8 mouse cellular contexts compared by ENCODE assay signal in the genomic region with DNA sequence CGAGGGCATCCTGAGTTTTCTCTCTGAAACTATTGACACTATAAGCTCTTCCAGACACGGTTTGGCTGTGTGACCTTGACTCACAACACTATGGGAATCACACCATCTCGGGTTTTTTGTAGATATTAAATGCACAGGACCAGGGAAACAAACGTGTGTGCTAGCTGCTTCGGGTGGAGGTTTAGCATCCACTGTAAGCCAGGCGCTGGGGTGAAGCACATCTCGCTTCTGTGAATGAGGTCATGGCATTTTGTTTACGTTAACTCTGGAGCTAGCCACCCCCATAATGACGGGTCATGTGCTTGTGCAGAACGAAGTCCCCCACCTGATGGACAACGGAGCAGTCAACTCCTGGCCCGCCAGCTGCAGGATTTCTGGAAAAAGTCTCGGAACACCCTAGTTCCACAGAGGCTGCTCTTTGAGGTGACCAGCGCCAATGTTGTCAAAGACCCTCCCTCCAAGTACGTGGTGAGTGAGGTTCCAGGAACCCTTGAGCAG. TPM values are rescaled to one million over a fixed set of nuclear protein-coding genes. Genes with fewer than 3 reads are reported as not detected.
DNase-seq lines count a peak whose midpoint lies in the region; ATAC-seq lines count a peak whose summit lies in the region.

No protein-coding gene starts in this region.

- H3K9me3 ChIP-seq in kidney, embryonic 15.5 days (replicated peaks), result no peaks in the 10 kb centered on the region
- H3K9me3 ChIP-seq in hindbrain, embryonic 15.5 days, result no peaks in the 10 kb centered on the region

- H3K36me3 ChIP-seq in kidney, embryonic 15.5 days, result peaks cover 30% of the 10 kb centered on the region
- peaks cover 2% of the 10 kb centered on the region; the same call in 1 of the 2 replicates for H3K36me3 ChIP-seq in hindbrain, embryonic 15.5 days

- peak overlapping the region; percentile 79 for H3K9ac ChIP-seq in kidney, embryonic 15.5 days
- H3K9ac ChIP-seq in hindbrain, embryonic 15.5 days, result peak overlapping the region; percentile 55

- no peak for DNase-seq in kidney, postnatal 36 days
- DNase-seq in embryo, embryonic 11 days, result peak; percentile 43
- DNase-seq in lung, postnatal 4 days, result peak; percentile 35 to 44
- no peak for DNase-seq in ovary, postnatal 10 days (ENCODE audit: low spot score)
- DNase-seq in adipocyte (ENCODE audit: low spot score), result no peak
- DNase-seq in left cerebral cortex, postnatal 25 days (ENCODE audit: low spot score in 2 of 2), result no peak

- H3K4me2 ChIP-seq in kidney, embryonic 15.5 days, result peak overlapping the region; percentile 93
- H3K4me2 ChIP-seq in hindbrain, embryonic 15.5 days, result peak overlapping the region; percentile 89

- H3K4me1 ChIP-seq in kidney, embryonic 15.5 days, result peaks cover 34% of the 10 kb centered on the region
- H3K4me1 ChIP-seq in hindbrain, embryonic 15.5 days (replicated peaks), result peaks cover 25% of the 10 kb centered on the region

- peak; percentile 16; the same call in 1 of the 2 replicates for ATAC-seq in kidney, embryonic 15.5 days (replicated peaks; ENCODE audit: low FRiP score)
- peak; percentile 21; the same call in 1 of the 2 replicates for ATAC-seq in hindbrain, embryonic 15.5 days (ENCODE audit: low FRiP score, low read depth)

- no peaks in the 10 kb centered on the region for H3K27me3 ChIP-seq in kidney, embryonic 15.5 days
- H3K27me3 ChIP-seq in hindbrain, embryonic 15.5 days, result no peaks in the 10 kb centered on the region

- peak overlapping the region; percentile 77 for H3K4me3 ChIP-seq in kidney, embryonic 15.5 days (replicated peaks)
- H3K4me3 ChIP-seq in hindbrain, embryonic 15.5 days, result peak overlapping the region; percentile 59

- intact Hi-C loops in left cerebral cortex, postnatal 25 days (cut with DNase I), result no loop called here

- H3K27ac ChIP-seq in kidney, embryonic 15.5 days, result peak overlapping the region; percentile 95
- H3K27ac ChIP-seq in hindbrain, embryonic 15.5 days (replicated peaks), result peak overlapping the region; percentile 78

- WGBS in kidney, embryonic 15.5 days, result 6% methylated on average over 15 of the region's 15 CpGs
- WGBS in hindbrain, embryonic 15.5 days, result 10% methylated on average over 15 of the region's 15 CpGs

RNA-seq across cellular contexts. Expression of gene Snx21, which starts 0.8 kb away (rescaled TPM):
- polyA plus RNA-seq in kidney, embryonic 15.5 days (2015; fragmentation: Nextera tagmentation; extraction: Ambion mirVana), result 21.5 and 24.0 TPM in 2 replicates
- 39.6 and 44.8 TPM in 2 replicates for polyA plus RNA-seq in hindbrain, embryonic 15.5 days (2015; fragmentation: Nextera tagmentation; extraction: Ambion mirVana)
- total RNA-seq in left cerebral cortex, postnatal 25 days (2021), result 10 to 100 TPM; 49.6 to 57.6 TPM

RNA-seq across cellular contexts. Expression of gene Tnnc2, which starts 6.7 kb away (rescaled TPM):
- 40.1 and 87.2 TPM in 2 replicates for polyA plus RNA-seq in kidney, embryonic 15.5 days (2015; fragmentation: Nextera tagmentation; extraction: Ambion mirVana)
- 0.97 and 2.4 TPM in 2 replicates for polyA plus RNA-seq in hindbrain, embryonic 15.5 days (2015; fragmentation: Nextera tagmentation; extraction: Ambion mirVana)
- not detected for total RNA-seq in left cerebral cortex, postnatal 25 days (2021)

RNA-seq across cellular contexts. Expression of gene Ube2c, which starts 16.7 kb away (rescaled TPM):
- polyA plus RNA-seq in kidney, embryonic 15.5 days (2015; fragmentation: Nextera tagmentation; extraction: Ambion mirVana), result 517 and 530 TPM in 2 replicates
- 78.0 and 107 TPM in 2 replicates for polyA plus RNA-seq in hindbrain, embryonic 15.5 days (2015; fragmentation: Nextera tagmentation; extraction: Ambion mirVana)
- under 1 TPM; 0.60 to 0.89 TPM for total RNA-seq in left cerebral cortex, postnatal 25 days (2021)

RNA-seq across cellular contexts. Expression of gene Acot8, which starts 18.2 kb away (rescaled TPM):
- polyA plus RNA-seq in kidney, embryonic 15.5 days (2015; fragmentation: Nextera tagmentation; extraction: Ambion mirVana), result 20.8 and 21.2 TPM in 2 replicates
- 21.4 and 21.5 TPM in 2 replicates for polyA plus RNA-seq in hindbrain, embryonic 15.5 days (2015; fragmentation: Nextera tagmentation; extraction: Ambion mirVana)
- 10 to 100 TPM; 22.4 to 29.7 TPM for total RNA-seq in left cerebral cortex, postnatal 25 days (2021)

RNA-seq across cellular contexts. Expression of gene Zswim3, which starts 18.5 kb away (rescaled TPM):
- polyA plus RNA-seq in kidney, embryonic 15.5 days (2015; fragmentation: Nextera tagmentation; extraction: Ambion mirVana), result 9.0 and 9.2 TPM in 2 replicates
- polyA plus RNA-seq in hindbrain, embryonic 15.5 days (2015; fragmentation: Nextera tagmentation; extraction: Ambion mirVana), result 16.8 TPM in 2 replicates
- 1 to 10 TPM; 8.8 to 9.6 TPM for total RNA-seq in left cerebral cortex, postnatal 25 days (2021)

Comparison
In these comparisons a context has a peak if more than half of its experiments do, and no peak if none do; other contexts are left out.
1. DNase-seq: peak in embryo, embryonic 11 days (single experiment) and lung, postnatal 4 days (2 of 2); none in kidney, postnatal 36 days (0 of 2), ovary, postnatal 10 days (single experiment), adipocyte (single experiment) and left cerebral cortex, postnatal 25 days (0 of 2).
2. RNA of gene Tnnc2, which starts 6.7 kb away (polyA plus RNA-seq): 40.1 to 87.2 TPM in kidney, embryonic 15.5 days; 0.97 to 2.4 TPM in hindbrain, embryonic 15.5 days; every median in the first group is over 10 times any median in the second.